Mouse (Mus musculus): ENCODE results near the gene Ntm. TPM values are rescaled to one million over a fixed set of nuclear protein-coding genes. Genes with fewer than 3 reads are reported as not detected.

The Ntm gene
- polyA plus RNA-seq, 1 experiment from 2014 or later = 51.8 TPM

GRCm38 (mm10) chr9:29881614-29882013, 81.3 kb downstream of the Ntm start:
- Histone ChIP-seq H3K27ac (ENCODE audit: poor library complexity, severe bottlenecking) (no peak overlapping the region), H3K9ac (no peak overlapping the region), H3K27me3 (replicated peaks) (no peaks in the 10 kb centered on the region; the same call in 1 of the 2 replicates), H3K36me3 (no peaks in the 10 kb centered on the region), H3K4me2 (no peak overlapping the region), H3K4me1 (replicated peaks) (no peaks in the 10 kb centered on the region), H3K4me3 (no peak overlapping the region), H3K9me3 (replicated peaks) (0 out of 2 replicates have a peak, but pooled peaks cover 3% of the 10 kb centered on the region)
- 72% methylated on average over 5 of the region's 5 CpGs for WGBS
- ATAC-seq (ENCODE audit: insufficient number of reproducible peaks, low FRiP score) = no peak

- Histone ChIP-seq H3K4me2 (no peak overlapping the region), H3K27ac (ENCODE audit: poor library complexity, severe bottlenecking) (no peak overlapping the region), H3K27me3 (replicated peaks) (peaks cover 4% of the 10 kb centered on the region; the same call in 1 of the 2 replicates), H3K36me3 (no peaks in the 10 kb centered on the region), H3K9me3 (replicated peaks) (no peaks in the 10 kb centered on the region), H3K9ac (no peak overlapping the region), H3K4me3 (no peak overlapping the region), H3K4me1 (replicated peaks) (no peaks in the 10 kb centered on the region)
- no peak for ATAC-seq (ENCODE audit: insufficient number of reproducible peaks, low FRiP score)
- WGBS = 68% methylated on average over 3 of the region's 3 CpGs
These were observed 85.4 kb downstream of the Ntm start for GRCm38 (mm10) chr9:29877583-29877982.

GRCm38 (mm10) chr9:29867746-29868145, 95.2 kb downstream of the Ntm start:
- Histone ChIP-seq H3K27ac (ENCODE audit: poor library complexity, severe bottlenecking) (no peak overlapping the region), H3K4me2 (no peak overlapping the region), H3K4me3 (no peak overlapping the region), H3K9ac (no peak overlapping the region), H3K27me3 (replicated peaks) (no peaks in the 10 kb centered on the region), H3K36me3 (no peaks in the 10 kb centered on the region), H3K9me3 (replicated peaks) (no peaks in the 10 kb centered on the region), H3K4me1 (replicated peaks) (no peaks in the 10 kb centered on the region; the same call in 1 of the 2 replicates)
- ATAC-seq (ENCODE audit: insufficient number of reproducible peaks, low FRiP score) = no peak
- 67% methylated on average over 5 of the region's 5 CpGs for WGBS

GRCm38 (mm10) chr9:29866824-29867223, 96.1 kb downstream of the Ntm start:
- no peaks in the 10 kb centered on the region; the same call in 1 of the 2 replicates for H3K4me1 ChIP-seq (replicated peaks)
- no peaks in the 10 kb centered on the region for H3K27me3 ChIP-seq (replicated peaks)
- ATAC-seq (ENCODE audit: insufficient number of reproducible peaks, low FRiP score) = no peak
- H3K9ac ChIP-seq = no peak overlapping the region
- no peaks in the 10 kb centered on the region for H3K36me3 ChIP-seq
- H3K4me3 ChIP-seq = no peak overlapping the region
- WGBS = 54% methylated on average over 3 of the region's 3 CpGs
- no peak overlapping the region for H3K4me2 ChIP-seq
- no peaks in the 10 kb centered on the region for H3K9me3 ChIP-seq (replicated peaks)
- no peak overlapping the region for H3K27ac ChIP-seq (ENCODE audit: poor library complexity, severe bottlenecking)

- no peak overlapping the region for H3K27ac ChIP-seq (ENCODE audit: poor library complexity, severe bottlenecking)
- no peaks in the 10 kb centered on the region for H3K9me3 ChIP-seq (replicated peaks)
- H3K9ac ChIP-seq = no peak overlapping the region
- H3K4me3 ChIP-seq = no peak overlapping the region
- H3K4me2 ChIP-seq = no peak overlapping the region
- H3K36me3 ChIP-seq = no peaks in the 10 kb centered on the region
- H3K27me3 ChIP-seq (replicated peaks) = no peaks in the 10 kb centered on the region
- WGBS = 71% methylated on average over 4 of the region's 4 CpGs
- no peaks in the 10 kb centered on the region; the same call in 1 of the 2 replicates for H3K4me1 ChIP-seq (replicated peaks)
- no peak for ATAC-seq (ENCODE audit: insufficient number of reproducible peaks, low FRiP score)
These were observed 96.8 kb downstream of the Ntm start for GRCm38 (mm10) chr9:29866101-29866500.

GRCm38 (mm10) chr9:29865502-29865901, 97.4 kb downstream of the Ntm start:
- 60% methylated on average over 8 of the region's 8 CpGs for WGBS

GRCm38 (mm10) chr9:29864886-29865285, 98.1 kb downstream of the Ntm start:
- Histone ChIP-seq H3K4me3 (no peak overlapping the region), H3K4me2 (no peak overlapping the region), H3K9ac (no peak overlapping the region), H3K36me3 (no peaks in the 10 kb centered on the region), H3K4me1 (replicated peaks) (no peaks in the 10 kb centered on the region), H3K27ac (ENCODE audit: poor library complexity, severe bottlenecking) (no peak overlapping the region), H3K27me3 (replicated peaks) (no peaks in the 10 kb centered on the region), H3K9me3 (replicated peaks) (no peaks in the 10 kb centered on the region)
- no peak for ATAC-seq (ENCODE audit: insufficient number of reproducible peaks, low FRiP score)
- 7% methylated on average over 1 of the region's 1 CpGs for WGBS

More at GRCm38 (mm10) chr9:29865502-29865901, 97.4 kb downstream of the Ntm start:
- Histone ChIP-seq H3K36me3 (no peaks in the 10 kb centered on the region), H3K9ac (no peak overlapping the region), H3K27ac (ENCODE audit: poor library complexity, severe bottlenecking) (no peak overlapping the region), H3K9me3 (replicated peaks) (no peaks in the 10 kb centered on the region), H3K4me3 (no peak overlapping the region), H3K4me2 (no peak overlapping the region), H3K4me1 (replicated peaks) (no peaks in the 10 kb centered on the region; the same call in 1 of the 2 replicates), H3K27me3 (replicated peaks) (no peaks in the 10 kb centered on the region)
- no peak for ATAC-seq (ENCODE audit: insufficient number of reproducible peaks, low FRiP score)

- H3K27ac ChIP-seq (ENCODE audit: poor library complexity, severe bottlenecking) = no peak overlapping the region
- WGBS = 44% methylated on average over 5 of the region's 5 CpGs
- no peak for ATAC-seq (ENCODE audit: insufficient number of reproducible peaks, low FRiP score)
- no peaks in the 10 kb centered on the region for H3K4me1 ChIP-seq (replicated peaks)
- no peak overlapping the region for H3K4me3 ChIP-seq
- no peak overlapping the region for H3K4me2 ChIP-seq
- no peaks in the 10 kb centered on the region for H3K9me3 ChIP-seq (replicated peaks)
- H3K27me3 ChIP-seq (replicated peaks) = no peaks in the 10 kb centered on the region
- no peak overlapping the region for H3K9ac ChIP-seq
- no peaks in the 10 kb centered on the region for H3K36me3 ChIP-seq
These were observed 100.5 kb downstream of the Ntm start for GRCm38 (mm10) chr9:29862408-29862807.

- H3K9me3 ChIP-seq (replicated peaks) = no peaks in the 10 kb centered on the region
- 85% methylated on average over 6 of the region's 6 CpGs for WGBS
- H3K36me3 ChIP-seq = no peaks in the 10 kb centered on the region
- H3K27me3 ChIP-seq (replicated peaks) = no peaks in the 10 kb centered on the region
- no peaks in the 10 kb centered on the region for H3K4me1 ChIP-seq (replicated peaks)
- H3K4me2 ChIP-seq = no peak overlapping the region
- H3K27ac ChIP-seq (ENCODE audit: poor library complexity, severe bottlenecking) = no peak overlapping the region
- ATAC-seq (ENCODE audit: insufficient number of reproducible peaks, low FRiP score) = no peak
- no peak overlapping the region for H3K4me3 ChIP-seq
- H3K9ac ChIP-seq = no peak overlapping the region
These were observed 103.5 kb downstream of the Ntm start for GRCm38 (mm10) chr9:29859256-29860048.

GRCm38 (mm10) chr9:29848735-29849455, 114.0 kb downstream of the Ntm start:
- 45% methylated on average over 8 of the region's 8 CpGs for WGBS
- Histone ChIP-seq H3K4me3 (no peak overlapping the region), H3K27me3 (replicated peaks) (peaks cover 4% of the 10 kb centered on the region; the same call in 1 of the 2 replicates), H3K27ac (ENCODE audit: poor library complexity, severe bottlenecking) (no peak overlapping the region), H3K4me2 (no peak overlapping the region), H3K9me3 (replicated peaks) (no peaks in the 10 kb centered on the region), H3K9ac (no peak overlapping the region), H3K36me3 (no peaks in the 10 kb centered on the region), H3K4me1 (replicated peaks) (no peaks in the 10 kb centered on the region)
- no peak for ATAC-seq (ENCODE audit: insufficient number of reproducible peaks, low FRiP score)

- Histone ChIP-seq H3K9me3 (replicated peaks) (no peaks in the 10 kb centered on the region), H3K4me2 (no peak overlapping the region), H3K27me3 (replicated peaks) (no peaks in the 10 kb centered on the region), H3K4me1 (replicated peaks) (no peaks in the 10 kb centered on the region), H3K36me3 (no peaks in the 10 kb centered on the region), H3K27ac (ENCODE audit: poor library complexity, severe bottlenecking) (no peak overlapping the region), H3K9ac (no peak overlapping the region), H3K4me3 (no peak overlapping the region)
- no peak for ATAC-seq (ENCODE audit: insufficient number of reproducible peaks, low FRiP score)
- 80% methylated on average over 6 of the region's 6 CpGs for WGBS
These were observed 125.6 kb downstream of the Ntm start for GRCm38 (mm10) chr9:29837344-29837743.
